Mouse (Mus musculus) forebrain, postnatal 0 days (tissue): ENCODE results near the gene Ropn1. TPM values are rescaled to one million over a fixed set of nuclear protein-coding genes. Genes with fewer than 3 reads are reported as not detected.

Source experiments
- ATAC-seq: fragments of 200-750 bp; cut with Nextera tagmentation; 2 replicates; pipeline ENCODE4 v1.8.0; 2017; ENCODE audit warnings: mild to moderate bottlenecking, moderate library complexity
- DNase-seq: peaks from one replicate; pipeline ENCODE4 v3.0.0-alpha.2; 2015
- H3K27ac ChIP-seq: fragments of 300-500 bp; sonication (generic); 2 replicates; pipeline ENCODE4 v1.5.1; 2014; ENCODE audit warnings: low read depth, mild to moderate bottlenecking, antibody characterized with exemption, low read length, moderate library complexity, mixed read lengths
- H3K27me3 ChIP-seq: fragments of 300-500 bp; sonication (generic); 2 replicates; pipeline ENCODE4 v1.6.1; 2014; ENCODE audit warnings: mild to moderate bottlenecking, low read length, mixed read lengths; ENCODE audit not compliant: insufficient read depth
- H3K36me3 ChIP-seq: fragments of 300-500 bp; sonication (generic); 2 replicates; pipeline ENCODE4 v1.6.1; 2014; ENCODE audit warnings: mild to moderate bottlenecking, moderate library complexity; ENCODE audit not compliant: insufficient read depth
- H3K4me1 ChIP-seq: fragments of 300-500 bp; sonication (generic); 2 replicates; pipeline ENCODE4 v1.6.1; 2014; ENCODE audit warnings: antibody characterized with exemption; ENCODE audit not compliant: insufficient read depth
- H3K4me2 ChIP-seq: fragments of 300-500 bp; sonication (generic); 2 replicates; pipeline ENCODE4 v1.6.1; 2014; ENCODE audit warnings: low read depth, mild to moderate bottlenecking, moderate library complexity
- H3K4me3 ChIP-seq: fragments of 300-500 bp; sonication (generic); 2 replicates; pipeline ENCODE4 v1.5.1; 2014; ENCODE audit warnings: low read depth, low read length, mixed read lengths
- H3K9ac ChIP-seq: fragments of 300-500 bp; sonication (generic); 2 replicates; pipeline ENCODE4 v1.6.1; 2014; ENCODE audit warnings: mild to moderate bottlenecking
- H3K9me3 ChIP-seq: fragments of 300-500 bp; sonication (generic); 2 replicates; pipeline ENCODE4 v1.6.1; 2016; ENCODE audit warnings: low read length
- CTCF ChIP-seq: sonication (generic); IDR thresholded peaks from 2 replicates; pipeline ENCODE4 v1.5.1; 2016; ENCODE audit warnings: antibody characterized with exemption, control low read depth, low read depth
- WGBS: fragments of 180-500 bp; shearing (Covaris S2); extraction: QIAGEN DNeasy Blood & Tissue Kit; methylation state at CpG from one replicate; pipeline ENCODE4 v1.1.7; 2014; 5-methylcytosine and 5-hydroxymethylcytosine counted together
- polyA plus RNA-seq: library from polyadenylated mRNA; unstranded; fragments of >200 nt; fragmentation: Nextera tagmentation; extraction: Ambion mirVana; gene quantifications from 2 replicates; pipeline ENCODE4 v1.2.1, GENCODE M21; 2015
- total RNA-seq: library from RNA; depleted of rRNA; stranded (reverse); fragments of >200 nt; gene quantifications from 2 replicates; pipeline ENCODE4 v1.2.3, GENCODE M21; 2014; rRNA removed

Ropn1 gene
- total and polyA plus RNA-seq, 2 experiments from 2014 or later, result not detected

DNA sequence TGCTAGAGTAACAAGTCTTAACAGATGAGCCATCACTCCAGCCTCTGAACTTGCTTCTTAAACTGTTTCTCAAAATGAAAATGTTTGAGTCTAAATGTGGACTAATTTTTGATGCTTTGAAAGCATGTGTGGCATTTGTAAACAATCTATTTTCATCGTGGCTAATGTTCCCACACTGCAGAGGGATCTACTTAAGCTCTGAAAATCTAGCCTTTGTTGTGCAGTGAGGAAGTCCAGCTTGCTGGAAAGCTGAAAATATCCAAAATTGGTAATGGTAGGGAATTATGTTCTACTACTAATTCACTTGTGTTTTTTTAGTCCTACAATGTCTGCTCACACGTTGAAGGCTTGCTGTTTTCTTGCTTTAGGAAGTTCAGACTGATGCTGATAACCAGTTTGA is 56.3 kb downstream of the Ropn1 start:
- no peak overlapping the region for H3K9ac ChIP-seq
- no peak overlapping the region for H3K4me2 ChIP-seq
- H3K27ac ChIP-seq, result no peak overlapping the region
- H3K27me3 ChIP-seq, result no peaks in the 10 kb centered on the region
- ATAC-seq (no peak), DNase-seq (no peak)
- H3K4me3 ChIP-seq, result no peak overlapping the region
- H3K36me3 ChIP-seq, result no peaks in the 10 kb centered on the region; the same call in 1 of the 2 replicates
- no peaks in the 10 kb centered on the region for H3K9me3 ChIP-seq
- no peaks in the 10 kb centered on the region; the same call in 1 of the 2 replicates for H3K4me1 ChIP-seq
- TF ChIP-seq CTCF, result no peak
- 81% methylated on average over 2 of the region's 2 CpGs for WGBS

GRCm38 (mm10) chr16:34706487-34706946 is 56.8 kb downstream of the Ropn1 start:
- 71% methylated on average over 7 of the region's 7 CpGs for WGBS

GRCm38 (mm10) chr16:34711481-34711880 is 61.8 kb downstream of the Ropn1 start:
- H3K27me3 ChIP-seq, result no peaks in the 10 kb centered on the region
- 74% methylated on average over 3 of the region's 3 CpGs for WGBS
- TF ChIP-seq CTCF, result peak; percentile 72
- no peaks in the 10 kb centered on the region; the same call in 1 of the 2 replicates for H3K4me1 ChIP-seq
- H3K27ac ChIP-seq, result no peak overlapping the region
- DNase-seq (peak; percentile 20), ATAC-seq (peak; percentile 36; the same call in 1 of the 2 replicates)
- no peak overlapping the region for H3K4me3 ChIP-seq
- no peak overlapping the region for H3K9ac ChIP-seq
- H3K36me3 ChIP-seq, result no peaks in the 10 kb centered on the region; the same call in 1 of the 2 replicates
- H3K4me2 ChIP-seq, result no peak overlapping the region
- no peaks in the 10 kb centered on the region for H3K9me3 ChIP-seq

More at GRCm38 (mm10) chr16:34706487-34706946, 56.8 kb downstream of the Ropn1 start:
- H3K9ac ChIP-seq, result no peak overlapping the region
- no peak overlapping the region for H3K4me2 ChIP-seq
- no peaks in the 10 kb centered on the region; the same call in 1 of the 2 replicates for H3K4me1 ChIP-seq
- DNase-seq (no peak), ATAC-seq (no peak)
- H3K27me3 ChIP-seq, result no peaks in the 10 kb centered on the region
- no peak for TF ChIP-seq CTCF
- H3K36me3 ChIP-seq, result no peaks in the 10 kb centered on the region; the same call in 1 of the 2 replicates
- no peak overlapping the region for H3K27ac ChIP-seq
- H3K4me3 ChIP-seq, result no peak overlapping the region
- H3K9me3 ChIP-seq, result no peaks in the 10 kb centered on the region

- Histone ChIP-seq H3K4me1 (no peaks in the 10 kb centered on the region), H3K9ac (no peak overlapping the region), H3K36me3 (peaks cover 6% of the 10 kb centered on the region), H3K4me2 (no peak overlapping the region), H3K27me3 (no peaks in the 10 kb centered on the region), H3K9me3 (no peaks in the 10 kb centered on the region; the same call in 1 of the 2 replicates), H3K4me3 (no peak overlapping the region), H3K27ac (no peak overlapping the region)
- no peak for TF ChIP-seq CTCF
- 95% methylated on average over 3 of the region's 3 CpGs for WGBS
- DNase-seq (no peak), ATAC-seq (no peak)
These were observed 75.4 kb downstream of the Ropn1 start for GRCm38 (mm10) chr16:34725156-34725555.

Other genes starting within 250 kb of the Ropn1 start
- gene Kalrn, start 76.4 kb upstream of the Ropn1 start, total RNA-seq, result 134 and 148 TPM in 2 replicates
- gene Kalrn, start 76.4 kb upstream of the Ropn1 start, polyA plus RNA-seq, result 16.4 and 23.6 TPM in 2 replicates
- 3.7 and 5.1 TPM in 2 replicates for gene Ccdc14, start 40.7 kb downstream of the Ropn1 start, total RNA-seq
- 1.7 and 2.2 TPM in 2 replicates for gene Ccdc14, start 40.7 kb downstream of the Ropn1 start, polyA plus RNA-seq
- gene Mylk, start 95.3 kb downstream of the Ropn1 start, total RNA-seq, result 5.1 and 11.2 TPM in 2 replicates
- gene Mylk, start 95.3 kb downstream of the Ropn1 start, polyA plus RNA-seq, result 2.1 and 2.9 TPM in 2 replicates